Mouse (Mus musculus) macrophage (primary cell): ENCODE results near the gene Aak1. TPM values are rescaled to one million over a fixed set of nuclear protein-coding genes. Genes with fewer than 3 reads are reported as not detected.

Source experiments
- H3K27ac ChIP-seq: fragments of 350-480 bp; formaldehyde crosslinking; 2 replicates; pipeline ENCODE4 v1.9.0; 2021
- H3K36me3 ChIP-seq: fragments of 350-480 bp; formaldehyde crosslinking; 2 replicates; pipeline ENCODE4 v1.9.0; 2021; ENCODE audit errors: inconsistent target
- H3K4me3 ChIP-seq: fragments of 350-480 bp; formaldehyde crosslinking; 2 replicates; pipeline ENCODE4 v1.9.0; 2021; ENCODE audit errors: inconsistent target
- H3K79me2 ChIP-seq: fragments of 350-480 bp; formaldehyde crosslinking; 2 replicates; pipeline ENCODE4 v1.9.0; 2021; ENCODE audit errors: inconsistent target
- WGBS: methylation state at CpG from one replicate; pipeline ENCODE4 v1.1.7; 2026; ENCODE audit warnings: inconsistent platforms; ENCODE audit not compliant: missing documents; 5-methylcytosine and 5-hydroxymethylcytosine counted together
- polyA plus RNA-seq: library from polyadenylated mRNA; stranded (reverse); fragments of 250-400 nt; gene quantifications from 3 replicates; pipeline ENCODE4 v1.2.4, GENCODE M21; 2018; ENCODE audit warnings: inconsistent platforms

Aak1 gene
- polyA plus RNA-seq, 1 experiment from 2014 or later: 14.9 TPM

- H3K36me3 ChIP-seq: peaks cover 16% of the 10 kb centered on the region; the same call in 1 of the 2 replicates
- no peak overlapping the region for H3K27ac ChIP-seq
- 96% methylated on average over 4 of the region's 4 CpGs for WGBS
- peaks cover 45% of the 10 kb centered on the region; the same call in 1 of the 2 replicates for H3K79me2 ChIP-seq
- no peak overlapping the region for H3K4me3 ChIP-seq
Observed at GRCm38 (mm10) chr6:86886803-86887202, 37.5 kb downstream of the Aak1 start.

- peaks cover 28% of the 10 kb centered on the region; the same call in 1 of the 2 replicates for H3K79me2 ChIP-seq
- no peak overlapping the region for H3K4me3 ChIP-seq
- H3K27ac ChIP-seq: no peak overlapping the region
- H3K36me3 ChIP-seq: no peaks in the 10 kb centered on the region
- 94% methylated on average over 6 of the region's 6 CpGs for WGBS
Observed at GRCm38 (mm10) chr6:86897520-86897919, 48.2 kb downstream of the Aak1 start.

DNA sequence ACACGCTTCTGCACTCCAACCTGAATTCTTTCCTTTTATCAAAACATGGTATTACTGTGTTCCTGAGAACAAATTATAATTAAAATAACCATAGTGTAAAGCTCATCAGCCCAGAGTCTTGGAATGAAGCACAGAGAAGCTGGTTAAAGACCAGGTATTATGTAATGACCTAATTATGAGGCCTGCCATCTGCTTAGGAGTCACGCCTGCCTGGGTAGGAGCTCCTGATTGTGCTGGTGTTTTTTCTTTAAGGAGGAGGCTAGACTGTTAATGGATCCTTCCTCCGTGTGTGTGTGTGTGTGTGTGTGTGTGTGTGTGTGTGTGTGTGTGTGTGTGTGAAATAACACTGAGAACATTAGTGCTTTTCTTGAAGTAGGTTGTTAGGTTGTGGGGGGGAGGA, 49.7 kb downstream of the Aak1 start:
- Histone ChIP-seq H3K27ac (no peak overlapping the region), H3K36me3 (no peaks in the 10 kb centered on the region), H3K4me3 (no peak overlapping the region), H3K79me2 (peaks cover 43% of the 10 kb centered on the region; the same call in 1 of the 2 replicates)
- WGBS: 89% methylated on average over 3 of the region's 3 CpGs

GRCm38 (mm10) chr6:86899965-86900364, 50.6 kb downstream of the Aak1 start:
- H3K4me3 ChIP-seq: no peak overlapping the region
- peaks cover 44% of the 10 kb centered on the region; the same call in 1 of the 2 replicates for H3K79me2 ChIP-seq
- WGBS: 80% methylated on average over 1 of the region's 3 CpGs
- no peak overlapping the region for H3K27ac ChIP-seq
- no peaks in the 10 kb centered on the region for H3K36me3 ChIP-seq

DNA sequence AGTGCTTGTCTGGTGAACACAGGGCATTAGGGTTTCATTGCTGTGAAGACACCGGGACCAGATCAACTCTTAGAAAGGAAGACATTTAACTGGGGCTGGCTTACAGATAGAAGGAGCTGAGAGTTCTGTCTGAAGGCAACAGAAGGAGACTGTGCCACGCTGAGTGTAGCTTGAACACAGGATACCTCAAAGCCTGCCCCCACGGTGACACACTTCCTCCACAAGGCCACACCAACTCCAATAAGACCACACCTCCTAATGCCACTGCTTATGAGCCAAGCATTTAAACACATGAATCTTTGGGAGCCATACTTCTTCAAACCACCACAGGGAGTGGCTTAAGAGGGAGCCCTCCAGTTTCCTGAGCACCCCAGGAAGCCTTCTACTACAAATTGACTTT, 51.2 kb downstream of the Aak1 start:
- Histone ChIP-seq H3K36me3 (no peaks in the 10 kb centered on the region), H3K79me2 (peaks cover 49% of the 10 kb centered on the region; the same call in 1 of the 2 replicates), H3K4me3 (no peak overlapping the region), H3K27ac (no peak overlapping the region)
- 51% methylated on average over 3 of the region's 3 CpGs for WGBS

- H3K27ac ChIP-seq: no peak overlapping the region
- WGBS: 94% methylated on average over 2 of the region's 2 CpGs
- no peak overlapping the region for H3K4me3 ChIP-seq
- H3K36me3 ChIP-seq: no peaks in the 10 kb centered on the region
- H3K79me2 ChIP-seq: peaks cover 74% of the 10 kb centered on the region; the same call in 1 of the 2 replicates
Observed at GRCm38 (mm10) chr6:86905500-86905899, 56.2 kb downstream of the Aak1 start.

DNA sequence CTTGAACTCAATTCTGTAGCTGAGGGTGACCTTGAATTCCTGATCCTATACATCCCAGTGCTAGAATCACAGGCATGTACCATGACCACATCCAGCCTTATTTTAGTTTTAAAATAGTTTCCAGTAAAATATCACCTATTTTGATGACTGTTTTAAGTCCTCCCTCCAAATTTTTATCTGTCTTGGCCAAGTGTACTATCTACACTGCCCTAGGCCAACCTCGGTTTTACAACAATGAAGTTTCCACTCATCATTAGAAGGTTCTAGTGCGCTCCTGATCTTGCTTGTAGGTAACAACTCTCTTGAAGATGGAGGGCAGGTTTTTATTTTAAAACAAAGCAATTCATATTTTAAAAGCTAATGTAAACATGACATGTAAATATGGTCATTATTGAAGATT, 57.9 kb downstream of the Aak1 start:
- 95% methylated on average over 2 of the region's 2 CpGs for WGBS
- no peaks in the 10 kb centered on the region for H3K36me3 ChIP-seq

DNA sequence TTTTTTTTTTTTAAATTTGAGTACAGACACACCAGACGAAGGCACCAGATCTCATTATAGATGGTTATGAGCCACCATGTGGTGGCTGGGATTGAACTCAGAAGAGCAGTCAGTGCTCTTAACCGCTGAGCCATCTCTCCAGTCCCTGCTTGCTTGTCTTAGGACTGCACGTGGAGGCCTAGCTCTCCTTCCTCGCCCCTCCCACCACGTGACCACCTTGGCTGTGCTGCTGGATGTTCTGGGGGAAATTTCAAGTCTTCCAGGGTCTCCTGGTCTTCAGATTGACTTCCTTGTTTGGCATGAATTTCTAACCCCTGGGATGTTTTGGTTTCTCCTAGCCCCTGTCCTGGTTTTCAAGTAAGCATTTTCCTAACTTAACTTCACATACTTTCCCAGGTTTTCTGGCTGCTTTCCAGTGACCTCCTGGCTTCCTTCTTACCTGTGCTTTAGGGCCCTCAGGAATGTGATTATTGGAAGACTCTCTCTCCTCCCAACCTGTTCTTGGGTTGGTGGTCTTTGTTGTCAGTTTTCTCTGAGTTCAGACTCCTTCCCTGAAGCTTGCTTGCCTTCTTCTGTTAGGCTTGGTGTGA, 59.3 kb downstream of the Aak1 start:
- Histone ChIP-seq H3K79me2 (peaks cover 49% of the 10 kb centered on the region; the same call in 1 of the 2 replicates), H3K27ac (no peak overlapping the region), H3K36me3 (no peaks in the 10 kb centered on the region), H3K4me3 (no peak overlapping the region)
- 94% methylated on average over 5 of the region's 5 CpGs for WGBS

More for the DNA sequence above, 57.9 kb downstream of the Aak1 start:
- Histone ChIP-seq H3K79me2 (peaks cover 64% of the 10 kb centered on the region; the same call in 1 of the 2 replicates), H3K4me3 (no peak overlapping the region), H3K27ac (no peak overlapping the region)

DNA sequence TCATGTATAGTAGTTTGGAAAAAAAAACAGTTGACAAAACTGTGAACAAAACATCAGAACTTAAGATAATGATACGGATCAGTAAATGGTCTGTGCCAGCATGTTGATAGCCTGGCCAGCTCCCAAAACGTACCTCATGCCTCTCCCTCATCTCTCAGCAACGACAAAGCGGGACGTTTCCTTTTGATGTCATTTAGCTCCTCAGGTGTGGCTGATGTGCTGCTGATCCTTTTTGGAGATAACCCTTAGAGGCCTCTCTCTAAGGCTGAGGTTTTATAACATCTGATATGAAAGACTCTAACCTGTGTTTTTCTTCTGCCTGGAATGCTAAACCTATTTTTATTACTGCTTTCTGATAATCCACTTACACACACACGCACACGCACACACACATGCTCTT, 60.6 kb downstream of the Aak1 start:
- WGBS: 91% methylated on average over 7 of the region's 7 CpGs
- Histone ChIP-seq H3K27ac (no peak overlapping the region), H3K4me3 (no peak overlapping the region), H3K79me2 (peaks cover 39% of the 10 kb centered on the region; the same call in 1 of the 2 replicates), H3K36me3 (no peaks in the 10 kb centered on the region)

GRCm38 (mm10) chr6:86916157-86916820, 67.0 kb downstream of the Aak1 start:
- Histone ChIP-seq H3K4me3 (no peak overlapping the region), H3K36me3 (no peaks in the 10 kb centered on the region), H3K27ac (no peak overlapping the region), H3K79me2 (peaks cover 4% of the 10 kb centered on the region; the same call in 1 of the 2 replicates)
- 97% methylated on average over 5 of the region's 5 CpGs for WGBS

DNA sequence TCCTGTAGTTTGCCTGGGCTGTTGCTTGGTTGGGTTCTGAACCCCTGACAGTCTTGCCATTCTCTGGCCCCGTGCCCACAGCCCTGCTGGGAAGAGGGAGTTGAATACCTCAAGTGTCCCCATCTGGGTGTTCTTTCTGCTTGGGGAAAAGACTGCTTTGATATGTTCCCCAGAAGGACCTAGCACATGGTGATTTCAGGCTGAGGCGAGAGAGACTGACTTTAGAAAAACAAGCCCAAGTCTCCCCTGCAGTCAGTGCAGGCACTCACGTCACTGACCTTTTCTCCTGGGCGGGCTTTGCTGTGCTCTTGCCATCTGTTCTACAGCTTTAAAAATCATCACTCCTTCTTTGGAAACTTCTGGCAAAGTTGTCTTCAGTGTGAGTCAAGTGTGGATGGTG, 67.9 kb downstream of the Aak1 start:
- 100% methylated on average over 4 of the region's 4 CpGs for WGBS
- H3K27ac ChIP-seq: no peak overlapping the region
- H3K79me2 ChIP-seq: peaks cover 4% of the 10 kb centered on the region; the same call in 1 of the 2 replicates
- H3K4me3 ChIP-seq: no peak overlapping the region
- no peaks in the 10 kb centered on the region for H3K36me3 ChIP-seq

DNA sequence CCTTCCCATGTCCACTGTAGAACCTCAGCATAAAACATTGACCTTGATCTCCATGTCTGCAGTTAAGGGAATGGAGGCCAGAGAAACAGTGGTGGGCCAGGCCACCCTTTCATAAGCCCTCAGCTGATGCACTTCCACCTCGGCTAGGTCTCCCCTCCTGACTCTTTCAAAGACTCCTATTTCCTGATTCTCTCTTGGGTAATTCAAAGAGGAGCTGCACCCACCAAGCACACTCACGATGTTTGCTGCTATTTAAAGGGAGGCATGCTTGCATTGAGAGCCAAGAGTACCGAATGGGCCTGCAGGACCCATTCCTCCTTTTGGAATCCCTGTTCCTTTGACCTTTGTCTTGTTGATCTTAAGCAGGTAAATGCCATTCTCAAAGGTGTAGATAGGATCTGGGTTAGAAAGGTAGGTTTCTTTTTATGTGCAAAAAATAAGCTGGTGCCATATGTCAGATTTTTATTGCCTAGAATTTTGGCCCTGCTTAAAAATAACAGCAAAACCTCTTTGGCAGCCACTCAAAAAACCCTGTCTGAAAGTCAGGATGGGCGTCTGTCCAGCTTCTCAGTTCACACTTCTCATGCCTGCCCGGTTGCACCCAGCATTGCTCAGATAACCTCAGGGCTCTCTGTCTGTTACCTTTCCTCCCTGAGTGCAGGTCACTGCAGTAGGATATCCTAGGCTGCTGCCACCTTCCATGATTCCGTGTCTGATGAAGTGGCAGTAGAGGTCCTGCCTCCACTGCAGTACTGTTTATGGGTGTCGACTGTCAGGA, 68.9 kb downstream of the Aak1 start:
- WGBS: 69% methylated on average over 7 of the region's 7 CpGs
- Histone ChIP-seq H3K4me3 (no peak overlapping the region), H3K36me3 (no peaks in the 10 kb centered on the region), H3K79me2 (peaks cover 4% of the 10 kb centered on the region; the same call in 1 of the 2 replicates), H3K27ac (no peak overlapping the region)

- Histone ChIP-seq H3K4me3 (no peak overlapping the region), H3K36me3 (peaks cover 16% of the 10 kb centered on the region), H3K79me2 (no peaks in the 10 kb centered on the region; the same call in 1 of the 2 replicates), H3K27ac (no peak overlapping the region)
- 53% methylated on average over 4 of the region's 4 CpGs for WGBS
Observed at GRCm38 (mm10) chr6:86921880-86922279, 72.6 kb downstream of the Aak1 start.

- H3K4me3 ChIP-seq: no peak overlapping the region
- WGBS: 98% methylated on average over 4 of the region's 4 CpGs
- H3K79me2 ChIP-seq: no peaks in the 10 kb centered on the region; the same call in 1 of the 2 replicates
- H3K36me3 ChIP-seq: peaks cover 31% of the 10 kb centered on the region
- no peak overlapping the region for H3K27ac ChIP-seq
Observed at GRCm38 (mm10) chr6:86924746-86925145, 75.4 kb downstream of the Aak1 start.

- WGBS: 91% methylated on average over 5 of the region's 5 CpGs
- H3K79me2 ChIP-seq: no peaks in the 10 kb centered on the region
- H3K4me3 ChIP-seq: no peak overlapping the region
- H3K27ac ChIP-seq: no peak overlapping the region
- H3K36me3 ChIP-seq: peaks cover 28% of the 10 kb centered on the region
Observed at GRCm38 (mm10) chr6:86934541-86934940, 85.2 kb downstream of the Aak1 start.
